Mouse (Mus musculus) brain, embryonic 18.5 days (tissue): Measurements from ENCODE around the gene Hist3h2ba.

Experiments used
- DNase-seq: peaks from one replicate; pipeline ENCODE4 v3.0.0-alpha.2; 2012; ENCODE audit warnings: low read depth, low spot score

The Hist3h2ba gene

DNA sequence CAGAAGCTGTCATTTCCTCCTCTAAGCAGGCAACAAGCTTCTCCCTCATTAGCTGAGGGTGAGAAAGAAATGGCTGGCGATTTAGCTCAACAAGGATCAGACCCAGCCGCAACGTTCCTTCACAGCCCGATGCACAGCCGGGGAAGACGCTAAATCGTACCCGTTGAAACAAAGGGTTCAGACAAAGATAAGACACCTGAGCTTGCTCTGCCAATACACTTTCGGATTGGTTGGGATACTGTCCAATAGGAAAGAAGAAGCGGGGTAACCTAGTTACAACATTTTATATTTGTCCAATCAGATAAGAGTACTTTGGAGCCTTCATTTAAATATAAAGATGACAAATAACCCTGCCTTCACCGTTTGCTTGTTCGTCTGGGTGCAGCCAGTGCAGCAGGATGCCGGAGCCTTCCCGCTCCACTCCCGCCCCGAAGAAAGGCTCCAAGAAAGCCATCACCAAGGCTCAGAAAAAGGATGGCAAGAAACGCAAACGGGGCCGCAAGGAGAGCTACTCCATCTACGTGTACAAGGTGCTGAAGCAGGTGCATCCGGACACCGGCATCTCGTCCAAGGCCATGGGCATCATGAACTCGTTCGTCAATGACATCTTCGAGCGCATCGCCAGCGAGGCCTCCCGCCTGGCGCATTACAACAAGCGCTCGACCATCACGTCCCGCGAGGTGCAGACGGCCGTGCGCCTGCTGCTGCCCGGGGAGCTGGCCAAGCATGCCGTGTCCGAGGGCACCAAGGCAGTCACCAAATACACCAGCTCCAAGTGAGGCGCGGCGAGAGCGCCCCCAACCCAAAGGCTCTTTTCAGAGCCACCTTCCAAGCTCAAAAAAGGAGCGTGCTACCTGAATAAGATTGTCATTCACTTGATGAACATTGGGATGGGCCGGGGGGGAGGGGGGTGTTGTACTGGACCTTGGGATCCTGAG is at the start of gene Hist3h2ba:
Gene Hist3h2ba (plus strand): TSS at position 379 of the 938 bp plus-strand sequence.
- DNase-seq = peak; percentile 97

GRCm38 (mm10) chr11:58901080-58901479 is 47.6 kb upstream of the Hist3h2ba start:
- DNase-seq = no peak

- DNase-seq = peak; percentile 83
These were observed 45.0 kb upstream of the Hist3h2ba start, which contains the start of gene Zfp39 for GRCm38 (mm10) chr11:58903511-58904409. TSS of gene Zfp39 (minus strand) at chr11:58904225.

GRCm38 (mm10) chr11:58904410-58904718 is 44.4 kb upstream of the Hist3h2ba start:
- DNase-seq = no peak

GRCm38 (mm10) chr11:58904838-58905237 is 43.9 kb upstream of the Hist3h2ba start:
- DNase-seq = no peak

DNA sequence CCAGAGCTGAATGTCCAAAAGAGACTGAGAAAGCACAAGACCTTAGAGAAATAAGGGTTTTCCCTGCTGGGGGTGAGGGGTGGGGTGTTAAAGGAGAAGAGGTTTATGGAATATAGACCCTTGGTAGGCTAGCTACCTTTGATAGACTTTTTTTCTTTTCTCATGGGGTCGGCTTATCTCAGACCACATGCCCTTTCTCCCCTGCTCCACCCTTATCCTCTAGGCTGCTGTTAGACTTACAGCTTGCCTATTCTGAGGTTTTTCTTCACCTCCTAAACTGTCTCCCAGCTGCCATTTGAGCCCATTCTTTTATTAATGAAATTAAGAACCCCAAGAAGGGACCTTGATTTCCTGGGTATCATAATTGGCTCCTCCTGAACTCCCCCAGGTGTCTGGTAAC is 34.9 kb upstream of the Hist3h2ba start:
- no peak for DNase-seq

DNA sequence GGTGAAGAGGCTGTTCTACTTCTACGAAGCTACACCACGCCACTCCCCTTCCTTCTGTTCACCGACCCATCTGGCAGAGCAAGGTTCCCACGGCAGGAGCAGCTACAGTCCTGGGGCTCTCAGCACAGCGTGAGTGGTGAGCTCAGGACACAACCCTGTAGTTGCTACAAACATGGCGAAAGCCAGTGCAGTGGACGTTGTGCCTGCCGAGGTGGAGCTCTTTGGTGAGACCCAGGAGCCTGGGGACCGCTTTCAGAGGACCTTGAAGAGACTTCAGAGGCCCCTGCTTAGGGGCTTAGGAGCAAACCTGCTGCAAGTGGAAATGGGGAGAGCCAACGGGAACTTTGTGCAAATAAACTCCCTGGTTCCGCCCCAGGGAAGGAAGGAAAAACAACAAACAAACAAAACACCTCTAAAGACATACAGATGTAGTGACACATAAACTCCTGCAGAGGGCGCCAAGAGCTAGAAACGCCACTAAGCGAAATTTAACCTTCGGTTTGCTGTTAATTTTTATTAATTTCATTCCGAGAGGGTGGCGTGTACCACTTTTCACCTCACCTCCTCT is 34.2 kb upstream of the Hist3h2ba start:
- DNase-seq = no peak

DNA sequence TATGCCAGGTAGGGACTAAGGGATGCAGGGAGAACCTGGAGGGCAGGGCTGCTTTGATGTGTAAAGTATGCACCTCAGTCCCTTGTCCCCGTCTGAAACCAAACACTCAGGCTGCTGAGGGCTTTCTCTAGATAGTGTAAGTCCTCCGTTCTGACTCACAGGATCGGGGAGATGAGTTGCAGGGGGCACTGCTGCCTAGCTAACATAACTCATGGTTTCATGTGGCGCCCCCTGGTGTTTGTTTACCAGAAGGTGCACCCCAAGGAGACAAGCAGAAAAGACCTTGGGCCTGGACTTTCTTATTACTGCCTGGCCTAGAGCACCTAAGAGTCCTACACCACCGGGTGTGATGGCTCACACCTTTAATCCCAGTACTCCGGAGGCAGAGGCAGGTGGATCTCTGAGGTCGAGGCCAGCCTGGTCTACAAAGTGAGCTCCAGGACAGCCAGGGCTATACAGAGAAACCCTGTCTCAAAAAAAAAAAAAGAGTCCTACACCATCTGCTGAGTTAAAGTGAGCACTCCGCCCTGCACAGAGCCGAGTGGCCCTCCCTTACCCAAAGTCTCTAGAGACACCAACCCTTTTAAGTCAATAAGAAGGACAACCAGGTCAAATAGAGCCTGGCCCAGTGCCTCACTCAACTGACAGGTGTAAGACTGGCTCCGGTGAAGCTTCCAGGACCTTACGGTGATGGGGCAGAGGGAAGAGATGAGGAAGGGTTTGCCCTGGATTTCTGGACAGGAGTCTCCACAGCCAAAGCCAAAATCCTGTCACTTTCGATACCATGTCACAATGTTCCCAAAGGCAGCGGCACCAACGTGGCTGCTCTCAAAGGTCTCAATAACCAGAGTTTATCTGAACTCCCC is 31.6 kb upstream of the Hist3h2ba start:
- no peak for DNase-seq

DNA sequence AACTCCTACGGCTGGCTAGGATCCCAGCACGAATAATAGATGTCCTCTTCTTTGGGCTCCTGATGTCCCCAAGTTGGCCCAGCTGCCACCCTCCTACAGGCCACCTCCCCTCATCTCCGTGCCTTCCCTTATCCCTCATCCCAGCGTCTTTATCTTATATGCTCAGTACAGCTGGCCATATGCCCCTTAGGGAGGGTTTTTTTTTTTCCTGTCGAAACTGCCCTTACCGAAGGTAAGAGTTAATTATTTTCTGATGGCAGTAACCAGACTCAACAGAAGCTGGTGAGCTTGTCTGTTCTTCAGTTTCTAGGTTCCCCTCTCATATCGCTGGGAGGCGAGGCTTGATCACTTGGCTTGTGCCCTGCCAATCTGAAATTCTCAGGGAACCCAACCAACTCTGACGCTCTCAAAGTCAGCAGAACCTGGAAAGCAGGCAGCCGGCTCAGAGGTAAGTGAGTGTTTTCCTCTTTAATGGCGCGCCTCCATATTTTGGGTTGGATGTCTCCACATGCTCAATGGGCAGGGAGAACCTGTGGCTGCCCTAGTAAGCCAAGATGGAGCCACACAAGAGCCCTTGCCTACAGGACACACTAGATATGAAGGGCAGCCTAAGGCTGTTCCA is 30.9 kb upstream of the Hist3h2ba start, which contains the start of gene Btnl10:
Gene Btnl10 (plus strand): TSS at position 164 of the 622 bp plus-strand sequence.
- no peak for DNase-seq

- DNase-seq = no peak
These were observed 30.0 kb upstream of the Hist3h2ba start for GRCm38 (mm10) chr11:58918759-58919158.

- no peak for DNase-seq
These were observed 26.3 kb upstream of the Hist3h2ba start for GRCm38 (mm10) chr11:58922420-58922819.

DNA sequence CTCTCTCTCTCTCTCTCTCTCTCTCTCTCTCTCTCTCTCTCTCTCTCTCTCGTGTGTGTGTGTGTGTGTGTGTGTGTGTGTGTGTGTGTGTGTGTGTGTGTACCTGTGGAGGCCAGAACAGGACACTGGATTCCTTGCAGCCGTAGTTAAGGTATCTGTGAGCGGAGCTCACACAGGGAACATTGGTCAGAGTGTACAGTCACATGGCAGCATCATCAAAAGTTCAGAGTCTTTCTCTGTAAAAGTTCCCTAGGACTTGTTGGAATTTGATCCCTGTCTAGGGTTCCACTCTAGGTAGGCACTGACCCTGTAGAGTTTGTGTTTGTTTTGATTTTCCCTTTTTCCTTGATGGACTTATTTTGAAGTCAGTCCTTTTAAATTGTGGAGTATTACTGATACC is 22.1 kb upstream of the Hist3h2ba start:
- no peak for DNase-seq

GRCm38 (mm10) chr11:58927053-58927452 is 21.7 kb upstream of the Hist3h2ba start:
- no peak for DNase-seq

DNA sequence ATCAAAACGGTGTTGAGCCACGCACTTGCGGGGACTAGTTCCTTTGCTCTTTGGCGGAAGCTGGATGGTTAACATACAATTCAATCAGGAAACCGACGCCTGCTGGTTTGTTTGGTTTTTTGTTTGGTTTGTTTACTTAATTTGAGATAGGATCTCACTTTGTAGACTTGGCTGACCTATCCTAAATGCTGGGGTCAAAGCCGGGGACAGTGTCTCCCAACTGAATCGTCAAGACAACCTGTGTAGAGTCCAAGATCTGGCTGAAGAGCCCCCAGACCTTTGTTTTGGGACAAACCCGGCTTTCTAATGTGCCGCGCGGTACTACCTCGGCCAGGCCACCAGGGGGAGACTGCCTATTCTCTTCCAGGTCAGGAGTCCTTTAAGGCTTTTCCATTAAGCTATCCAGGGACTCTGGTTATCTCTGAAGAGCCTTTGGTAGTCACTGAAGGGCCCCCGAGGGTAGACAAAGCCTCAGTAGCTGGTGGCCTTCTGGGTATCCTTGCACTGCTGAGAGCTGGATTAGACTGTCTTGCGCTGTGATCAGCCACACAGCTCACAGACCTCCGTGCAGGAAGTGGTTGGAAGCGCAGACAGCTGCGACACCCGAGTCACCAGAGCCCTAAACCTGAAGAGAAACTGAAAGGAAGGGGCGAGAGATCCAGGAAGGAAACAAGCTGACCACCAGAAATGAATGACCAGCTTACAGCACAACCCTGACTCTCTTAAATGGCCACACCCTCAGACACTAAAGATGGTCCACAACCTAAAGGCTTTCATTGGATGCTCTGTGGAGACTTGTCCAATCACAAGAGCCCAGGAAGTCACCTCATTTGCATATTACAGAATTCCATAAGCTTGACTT is 20.7 kb upstream of the Hist3h2ba start:
- no peak for DNase-seq

GRCm38 (mm10) chr11:58929055-58929454 is 19.7 kb upstream of the Hist3h2ba start:
- no peak for DNase-seq

GRCm38 (mm10) chr11:58929641-58930040 is 19.1 kb upstream of the Hist3h2ba start:
- no peak for DNase-seq

- DNase-seq = no peak
These were observed 18.5 kb upstream of the Hist3h2ba start for GRCm38 (mm10) chr11:58930254-58930653.

DNA sequence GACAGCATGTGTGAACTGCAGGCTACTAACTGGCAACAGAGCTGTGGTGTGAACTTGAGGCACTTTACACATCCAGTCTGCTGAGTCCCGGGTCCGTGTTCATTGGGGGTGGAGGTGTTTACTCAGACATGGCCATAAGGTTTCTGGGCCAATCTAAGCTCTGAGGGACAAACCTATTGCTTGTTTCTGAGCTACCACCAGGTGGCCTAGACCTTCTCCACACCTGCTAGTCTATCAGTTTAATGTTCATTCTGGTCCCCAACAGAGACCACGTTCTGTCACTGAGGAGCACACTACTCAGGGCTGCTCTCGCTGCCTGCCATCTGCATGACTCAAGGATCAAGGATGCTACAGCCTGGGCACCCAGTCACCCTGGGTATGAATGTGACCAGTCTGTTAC is 17.1 kb upstream of the Hist3h2ba start:
- DNase-seq = no peak

DNA sequence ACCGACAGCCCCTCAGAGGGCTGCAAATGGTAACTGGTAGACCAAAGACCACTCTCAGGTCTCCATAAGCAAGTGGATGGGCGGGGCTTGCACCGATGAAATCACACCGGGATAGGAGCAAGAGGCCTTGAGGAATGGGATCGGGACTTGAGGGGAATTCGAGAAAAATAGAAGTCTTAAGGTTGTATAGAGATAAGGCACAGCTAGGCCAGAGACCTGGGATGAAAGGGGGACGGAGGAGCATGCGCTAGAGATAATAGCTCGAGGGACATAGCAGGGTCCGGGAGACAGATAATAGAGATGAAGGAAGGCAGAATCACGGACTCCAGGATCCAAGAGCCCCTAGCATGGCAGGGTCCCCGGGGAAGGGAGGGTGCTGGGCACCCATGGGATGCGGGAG is 10.8 kb upstream of the Hist3h2ba start:
- DNase-seq = no peak
